Mouse (Mus musculus) myocyte (in vitro differentiated cells): Measurements from ENCODE around the gene Glipr2.

ENCODE experiments used
- E2F4 ChIP-seq: IDR thresholded peaks from one replicate; pipeline ENCODE4 v1.6.1; 2011; ENCODE audit warnings: mild to moderate bottlenecking, control low read depth, moderate library complexity; ENCODE audit not compliant: insufficient read depth
- MAX ChIP-seq: IDR thresholded peaks from one replicate; pipeline ENCODE4 v1.6.1; 2011; ENCODE audit warnings: low read depth, mild to moderate bottlenecking, control low read depth
- MYOD1 ChIP-seq, 3 experiments: IDR thresholded peaks; one replicate each; pipeline ENCODE4 v1.6.1; 2011; ENCODE audit warnings: control low read depth in 2 of 3, low read depth in 2 of 3, mild to moderate bottlenecking in 2 of 3, moderate library complexity in 1 of 3; ENCODE audit not compliant: insufficient read length in 2 of 3, control insufficient read depth in 1 of 3
- POLR2A ChIP-seq: IDR thresholded peaks from one replicate; pipeline ENCODE4 v1.6.1; 2011; ENCODE audit warnings: low read depth, mild to moderate bottlenecking, control low read depth, moderate library complexity; ENCODE audit not compliant: insufficient read length
- POLR2AphosphoS2 ChIP-seq: IDR thresholded peaks from one replicate; pipeline ENCODE4 v1.6.1; 2011; ENCODE audit warnings: low read depth, control low read depth; ENCODE audit not compliant: insufficient read length
- REST ChIP-seq: IDR thresholded peaks from one replicate; pipeline ENCODE4 v1.6.1; 2011; ENCODE audit warnings: mild to moderate bottlenecking, control low read depth, moderate library complexity; ENCODE audit not compliant: insufficient read depth, insufficient read length
- TCF12 ChIP-seq: IDR thresholded peaks from one replicate; pipeline ENCODE4 v1.6.1; 2011; ENCODE audit warnings: mild to moderate bottlenecking, control low read depth; ENCODE audit not compliant: poor library complexity, insufficient read depth, severe bottlenecking
- USF1 ChIP-seq: IDR thresholded peaks from one replicate; pipeline ENCODE4 v1.6.1; 2011; ENCODE audit warnings: low read depth, mild to moderate bottlenecking, control low read depth, moderate library complexity

DNA sequence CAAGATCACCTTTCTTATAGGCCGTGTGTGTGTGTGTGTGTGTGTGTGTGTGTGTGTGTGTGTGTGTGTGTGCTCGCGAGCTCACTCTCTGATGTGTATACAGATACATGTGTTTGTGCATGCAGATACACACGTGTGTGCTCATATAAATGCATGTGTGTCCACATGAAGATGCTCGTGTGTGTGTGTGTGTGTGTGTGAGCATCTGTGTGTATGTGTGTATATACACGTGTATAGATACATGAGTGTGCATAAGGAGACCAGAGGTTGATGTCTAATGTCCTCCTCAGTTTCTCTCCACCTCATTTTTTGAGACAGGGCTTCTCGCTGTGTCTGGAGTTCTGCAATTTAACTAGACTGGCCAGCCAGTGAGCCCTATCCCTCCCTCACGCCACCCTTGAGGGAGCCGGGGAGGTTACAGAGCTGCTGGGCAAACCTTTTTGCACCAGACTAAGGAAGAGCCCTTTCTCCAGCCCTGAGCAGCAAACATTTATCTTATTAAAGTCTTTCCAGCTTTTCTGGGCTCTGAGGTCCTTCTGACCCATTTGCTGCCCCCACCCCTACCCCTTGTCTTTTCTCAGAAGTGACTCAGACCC is 14.4 kb downstream of the Glipr2 start:
- TF ChIP-seq POLR2A (no peak), MAX (no peak), E2F4 (no peak), TCF12 (no peak), POLR2AphosphoS2 (no peak), USF1 (no peak), REST (no peak), MYOD1 (IDR thresholded peaks at IDR 0.05; ENCODE audit: control insufficient read depth in 1 of 3, insufficient read length in 2 of 3, low read depth in 2 of 3) (no peak)
